Mouse (Mus musculus): Measurements from ENCODE around the gene Cnbp.

The Cnbp gene

DNA sequence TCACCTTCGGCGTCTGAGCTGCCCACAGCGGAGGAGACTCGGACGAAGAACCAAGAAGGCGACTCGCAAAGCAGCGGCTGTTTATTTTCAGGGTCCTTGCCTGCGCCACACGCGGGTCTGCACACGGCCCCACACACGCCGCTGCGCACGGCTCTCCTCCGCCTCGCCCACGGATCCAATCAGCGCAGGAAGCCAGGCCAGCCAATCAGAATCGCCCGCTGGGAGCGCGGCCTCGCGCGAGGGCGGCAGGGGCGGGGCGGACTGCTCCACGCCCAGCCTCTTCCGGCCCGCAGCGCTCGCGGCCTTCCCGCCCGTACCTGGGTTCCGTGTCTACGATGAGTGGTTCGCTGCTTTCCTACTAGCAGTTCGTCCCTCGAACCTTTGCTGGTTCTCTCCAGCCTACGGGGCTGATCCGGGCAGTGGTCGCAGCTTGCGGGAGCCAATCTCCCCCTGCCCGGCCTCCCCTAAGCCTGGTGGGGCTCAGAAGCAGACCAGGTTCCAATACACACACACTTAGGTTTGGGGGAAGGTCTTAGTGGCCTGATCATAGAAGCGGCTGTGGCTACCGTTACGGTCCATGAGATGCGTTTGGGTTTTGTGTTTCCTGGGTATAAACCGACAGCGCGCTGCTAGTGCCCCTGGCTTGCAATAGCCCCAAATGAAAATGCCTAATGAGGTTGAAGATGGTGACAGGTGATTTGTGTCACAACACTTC lies at the start of gene Cnbp:
Gene Cnbp (minus strand): TSS at position 207 of the 715 bp plus-strand sequence.
- peak; percentile 95 to 96 for DNase-seq

DNA sequence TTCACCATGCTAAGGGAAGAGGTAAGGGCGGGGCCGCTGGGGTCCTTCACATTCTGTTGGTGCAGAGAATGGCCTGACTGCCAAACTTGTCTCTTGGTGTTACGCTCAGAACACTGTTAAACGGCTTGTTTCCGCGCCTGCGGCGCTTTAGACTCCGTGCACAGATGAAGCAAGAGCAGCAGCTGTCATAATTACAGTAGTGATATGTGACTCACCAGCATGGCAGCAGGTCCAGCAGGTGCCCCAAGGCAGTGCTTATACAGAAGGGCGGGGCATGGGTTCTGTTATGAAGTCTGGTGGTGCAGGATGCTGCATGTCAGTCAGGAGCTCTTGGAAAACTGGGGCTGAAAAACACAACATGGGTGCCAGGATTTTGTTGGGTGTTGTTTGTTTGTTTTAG lies 47.1 kb upstream of the Cnbp start:
- no peak for DNase-seq

- no peak for DNase-seq
Observed at GRCm38 (mm10) chr6:87893931-87894330, 43.0 kb upstream of the Cnbp start.

DNA sequence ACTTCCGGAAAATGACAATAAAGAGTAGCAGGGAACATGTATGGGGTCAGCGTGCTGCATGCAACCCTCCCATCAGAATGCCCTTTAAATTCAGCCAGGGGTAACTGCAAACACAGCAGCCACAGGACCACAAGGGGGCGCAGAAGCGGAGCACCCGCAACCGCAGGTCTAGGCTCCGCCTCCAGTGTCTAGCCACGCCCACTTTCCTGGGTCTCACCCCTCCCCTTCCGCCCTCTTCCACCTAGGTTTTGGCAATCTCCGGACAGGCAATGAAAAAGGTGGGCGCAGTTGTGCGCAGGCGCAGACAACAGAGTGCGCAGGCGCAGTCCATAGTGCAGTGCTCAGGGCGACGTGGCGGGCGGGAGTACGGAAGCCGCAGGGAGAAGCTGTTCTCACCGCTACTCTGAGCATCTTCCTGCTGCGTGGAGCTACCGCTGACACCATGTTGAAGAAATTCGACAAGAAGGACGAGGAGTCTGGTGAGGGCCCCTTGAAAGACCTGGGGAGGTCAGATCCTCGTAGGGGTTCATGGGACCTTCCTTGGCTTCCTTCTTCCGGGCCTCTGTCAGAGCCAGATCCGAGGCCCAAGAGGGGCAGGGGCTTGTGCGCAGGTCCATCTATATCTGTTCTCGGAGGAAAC lies 36.8 kb upstream of the Cnbp start, which contains the start of gene Copg1:
Gene Copg1 (plus strand): TSS at position 221 of the 640 bp plus-strand sequence.
- DNase-seq: peak; percentile 99

- no peak for DNase-seq
Observed at GRCm38 (mm10) chr6:87886721-87887120, 35.8 kb upstream of the Cnbp start.

GRCm38 (mm10) chr6:87882816-87883215 lies 31.9 kb upstream of the Cnbp start:
- no peak for DNase-seq

- DNase-seq: no peak
Observed at GRCm38 (mm10) chr6:87882221-87882620, 31.3 kb upstream of the Cnbp start.

DNA sequence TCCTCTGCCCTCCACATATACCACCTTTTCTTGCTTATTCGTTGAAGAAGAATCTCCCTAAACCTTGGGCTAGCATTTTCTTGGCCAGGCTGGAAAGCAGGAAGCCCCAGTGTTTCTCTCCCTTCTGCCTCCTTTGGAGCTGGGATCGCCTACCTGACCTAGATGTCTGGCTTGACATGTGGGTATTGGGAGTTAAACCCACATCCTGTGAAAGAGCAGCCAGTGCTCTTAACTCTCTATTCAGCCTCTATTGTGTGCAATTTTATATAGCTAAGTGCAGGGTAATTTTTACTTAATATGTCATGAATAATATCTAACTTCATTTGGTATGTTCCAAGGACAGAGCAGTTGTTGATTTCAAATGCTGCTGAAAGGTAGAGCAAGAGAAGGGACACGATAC lies 28.7 kb upstream of the Cnbp start:
- DNase-seq: no peak

DNA sequence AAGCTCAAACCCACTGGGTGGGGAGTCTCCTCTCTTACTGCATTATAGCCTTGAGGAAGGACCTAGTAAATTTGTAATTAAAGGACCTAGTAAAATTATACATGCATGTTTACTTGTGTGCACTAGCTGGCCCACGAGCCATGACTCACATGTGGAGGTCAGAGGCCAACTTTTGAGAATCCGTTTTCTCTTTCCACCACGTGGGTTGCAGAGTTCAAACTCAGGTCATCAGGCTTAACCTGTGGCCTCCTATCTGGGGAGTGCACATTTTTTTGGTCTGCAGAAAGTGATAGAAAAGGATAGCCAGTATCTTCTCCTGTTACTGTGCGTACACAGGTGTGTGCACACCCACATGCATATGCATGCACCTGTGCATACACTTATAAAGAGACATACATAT lies 28.1 kb upstream of the Cnbp start:
- no peak for DNase-seq

GRCm38 (mm10) chr6:87876068-87876643 lies 25.2 kb upstream of the Cnbp start:
- DNase-seq: peak; percentile 32 to 39

DNA sequence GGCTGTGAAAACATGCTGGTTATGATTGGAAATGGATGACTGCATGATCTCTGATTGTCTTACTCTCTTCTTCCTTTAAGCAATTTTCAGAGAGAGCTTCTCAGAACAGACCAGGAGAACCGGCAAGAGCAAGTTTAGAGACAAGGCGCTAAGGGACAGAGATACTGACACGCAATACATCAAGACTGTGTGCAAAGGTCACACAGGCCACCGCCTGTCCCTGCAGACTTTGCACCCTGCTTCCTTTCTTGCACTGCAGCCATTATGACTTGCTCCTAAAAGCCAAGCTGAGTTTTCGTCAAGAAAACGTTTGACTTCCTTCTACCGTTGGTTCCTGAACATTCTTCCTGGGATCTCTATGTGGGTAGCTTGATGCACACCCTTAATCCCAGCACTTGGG lies 24.7 kb upstream of the Cnbp start:
- no peak for DNase-seq

DNA sequence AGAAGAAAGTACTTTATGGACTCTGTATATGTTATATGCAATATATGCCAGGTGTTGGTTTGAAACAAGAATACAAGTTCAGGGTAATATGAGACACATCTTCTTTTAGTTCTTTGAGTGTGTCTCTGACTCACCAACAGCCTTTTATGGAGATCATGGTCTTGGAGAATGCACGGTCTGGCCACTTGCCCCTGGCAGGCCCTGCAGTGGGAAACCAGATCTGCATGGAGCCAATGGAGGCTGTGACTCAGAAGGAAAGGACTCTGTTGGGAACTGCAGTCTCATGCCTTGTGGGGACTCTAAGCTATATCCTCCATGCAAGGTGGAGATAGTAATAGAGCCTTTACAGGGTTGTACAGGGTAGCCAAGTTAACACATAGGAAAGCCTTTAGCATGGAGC lies 24.2 kb upstream of the Cnbp start:
- DNase-seq: peak in 1 of 2 experiments; percentile 9

DNA sequence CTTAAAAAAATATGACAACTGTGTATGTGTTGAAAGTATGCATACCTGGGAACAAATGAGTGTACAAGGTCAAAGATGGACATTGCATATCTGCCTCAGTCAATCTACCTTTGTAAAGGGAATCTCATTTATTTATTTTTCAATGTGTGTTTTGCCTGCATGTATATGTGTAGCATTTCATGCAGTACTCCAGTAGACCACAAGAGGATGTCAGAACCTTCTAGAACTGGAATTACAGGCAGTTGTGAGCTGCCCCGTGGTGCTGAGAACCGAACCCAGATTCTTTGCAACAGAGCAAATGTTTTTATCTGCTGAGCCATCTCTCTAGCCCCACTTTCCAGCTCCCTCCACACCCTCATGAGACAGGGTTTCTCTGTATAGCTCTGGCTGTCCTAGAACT lies 23.1 kb upstream of the Cnbp start:
- no peak for DNase-seq

GRCm38 (mm10) chr6:87873104-87873503 lies 22.2 kb upstream of the Cnbp start:
- no peak for DNase-seq

DNA sequence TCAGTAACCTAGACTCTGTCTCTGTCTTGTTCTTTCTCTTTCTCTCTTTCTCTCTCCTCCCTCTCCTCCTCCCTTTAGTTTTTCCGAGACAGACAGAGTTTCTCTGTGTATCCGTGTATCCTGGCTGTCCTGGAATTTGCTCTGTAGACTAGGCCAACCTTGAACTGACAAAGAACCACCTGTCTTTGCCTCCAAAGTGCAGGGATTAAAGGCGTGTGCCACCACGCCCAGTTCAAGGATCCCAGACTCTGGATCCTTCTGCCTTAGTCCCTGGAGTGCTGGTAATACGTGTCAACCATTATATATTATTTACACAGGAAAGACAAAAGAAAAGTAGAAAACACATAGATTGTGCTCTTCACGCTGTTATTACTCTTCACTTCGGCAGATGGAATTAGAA lies 20.3 kb upstream of the Cnbp start:
- DNase-seq: no peak

GRCm38 (mm10) chr6:87870440-87870839 lies 19.5 kb upstream of the Cnbp start:
- DNase-seq: no peak

DNA sequence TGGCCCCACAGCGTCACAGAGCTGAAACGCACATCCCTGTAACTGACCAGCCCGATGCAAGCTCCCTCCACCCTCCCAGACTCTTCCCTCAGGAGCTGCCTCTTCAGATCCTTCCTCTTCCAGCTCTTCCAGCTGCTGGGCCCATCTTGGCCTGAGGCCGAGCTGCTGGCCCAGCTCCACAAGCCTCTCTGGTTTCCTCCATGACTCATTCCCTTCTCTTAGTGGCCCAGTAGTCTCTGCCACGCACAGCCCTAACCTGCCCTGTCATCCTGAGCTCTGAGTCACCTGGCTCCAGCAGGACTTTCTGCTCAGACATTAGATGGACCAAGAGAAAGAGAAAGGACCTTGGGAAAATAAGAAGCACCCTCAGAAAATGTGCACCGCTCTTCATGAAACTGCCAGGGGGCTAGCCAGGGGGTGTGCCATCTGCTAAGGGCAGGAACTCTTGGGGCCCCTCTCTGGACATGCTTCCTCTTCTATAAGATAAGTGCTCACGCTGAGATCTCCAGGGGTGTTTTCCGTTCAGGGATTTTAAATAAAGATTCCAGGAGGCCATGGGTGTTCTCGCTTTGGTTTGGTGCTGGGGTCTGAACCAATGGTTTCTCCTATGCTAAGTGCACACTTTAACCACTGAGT lies 18.1 kb upstream of the Cnbp start:
- DNase-seq: peak; percentile 84 to 87

DNA sequence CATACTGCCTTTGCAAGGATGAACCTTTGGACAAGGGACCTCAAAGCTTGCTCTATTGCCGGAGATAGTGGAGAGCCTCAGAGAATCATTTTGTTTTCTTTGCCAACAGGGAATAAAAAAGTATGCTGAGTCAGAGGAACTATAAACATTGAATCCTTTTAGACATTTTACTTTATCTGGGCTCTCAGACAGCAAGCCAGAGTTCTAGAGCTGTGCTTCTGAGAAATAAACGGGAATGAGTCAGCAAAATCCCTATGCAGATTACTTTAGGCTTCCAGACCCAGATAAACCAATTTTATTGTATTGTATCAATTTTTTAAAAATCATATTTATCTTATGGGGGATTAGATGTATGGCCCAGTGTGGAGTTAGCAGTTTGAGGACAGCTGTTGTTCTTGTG lies 16.4 kb upstream of the Cnbp start:
- DNase-seq: no peak

DNA sequence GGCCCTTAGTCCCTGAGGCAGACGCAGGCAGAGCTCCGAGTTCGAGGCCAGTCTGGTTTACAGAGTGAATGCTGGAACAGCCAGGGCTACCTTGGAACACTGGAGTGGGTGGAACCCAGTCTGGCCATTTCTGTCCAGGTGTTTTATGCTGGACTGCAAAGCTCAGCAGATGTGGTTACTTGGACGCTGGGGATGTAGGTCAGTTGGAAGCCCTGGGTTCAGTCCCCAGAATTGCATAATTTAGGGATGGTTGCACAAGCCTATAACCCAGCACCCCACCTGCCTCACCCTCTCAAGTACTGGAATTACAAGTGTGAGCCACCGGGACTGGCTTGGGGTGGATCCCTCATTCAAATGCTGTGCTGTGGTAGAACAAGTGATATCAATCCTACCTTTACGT lies 15.3 kb upstream of the Cnbp start:
- DNase-seq: peak in 1 of 2 experiments; percentile 8

- no peak for DNase-seq
Observed at GRCm38 (mm10) chr6:87857071-87857470, 6.2 kb upstream of the Cnbp start.

- DNase-seq: no peak
Observed at GRCm38 (mm10) chr6:87853446-87853845, 2.5 kb upstream of the Cnbp start.

DNA sequence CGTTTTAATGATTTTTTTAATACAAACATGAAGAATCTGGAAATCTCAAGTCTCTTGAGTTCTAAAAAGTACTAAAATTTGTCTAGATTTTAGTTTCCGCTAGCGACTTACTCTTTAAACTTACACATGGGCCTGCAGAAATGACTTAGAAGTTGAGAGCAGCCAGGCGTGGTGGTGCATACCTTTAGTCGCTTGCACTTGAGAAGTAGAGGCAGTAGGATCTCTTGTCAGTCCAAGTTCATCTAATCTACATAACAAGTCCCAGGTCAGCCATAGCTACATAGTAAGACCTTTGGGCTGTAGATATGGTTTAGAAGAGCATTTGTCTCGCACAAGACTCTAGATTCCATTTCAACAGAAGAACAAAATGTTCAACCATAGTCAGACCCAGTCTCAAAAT lies 965 bp upstream of the Cnbp start:
- DNase-seq: no peak

- peak; percentile 49 to 50 for DNase-seq
Observed at GRCm38 (mm10) chr6:87850155-87850899, 579 bp downstream of the Cnbp start.

Data from lung, adult 18-20 months (tissue).